Mouse (Mus musculus) limb, embryonic 10.5 days (tissue): ENCODE data around the gene Med26. TPM values are rescaled to one million over a fixed set of nuclear protein-coding genes. Genes with fewer than 3 reads are reported as not detected.

Experiments used
- DNase-seq: peaks from one replicate; pipeline ENCODE4 v3.0.0-alpha.2; 2017; ENCODE audit warnings: low spot score
- H3K27ac ChIP-seq: fragments of 300-500 bp; sonication (generic); 2 replicates; pipeline ENCODE4 v1.5.1; 2016; ENCODE audit warnings: mild to moderate bottlenecking
- H3K27me3 ChIP-seq: fragments of 300-500 bp; sonication (generic); 2 replicates; pipeline ENCODE4 v1.6.1; 2016; ENCODE audit warnings: low read depth, mild to moderate bottlenecking; ENCODE audit not compliant: poor library complexity, severe bottlenecking
- H3K36me3 ChIP-seq: fragments of 300-500 bp; sonication (generic); 2 replicates; pipeline ENCODE4 v1.6.1; 2016; ENCODE audit warnings: mild to moderate bottlenecking, moderate library complexity
- H3K4me1 ChIP-seq: fragments of 300-500 bp; sonication (generic); 2 replicates; pipeline ENCODE4 v1.6.1; 2016
- H3K4me3 ChIP-seq: fragments of 300-500 bp; sonication (generic); 2 replicates; pipeline ENCODE4 v1.5.1; 2016; ENCODE audit warnings: mild to moderate bottlenecking, moderate library complexity
- H3K9me3 ChIP-seq: fragments of 300-500 bp; sonication (generic); replicated peaks from 2 replicates; pipeline ENCODE4 v1.6.1; 2016; ENCODE audit warnings: mild to moderate bottlenecking
- WGBS: fragments of 180-500 bp; shearing (Covaris S2); methylation state at CpG from one replicate; pipeline ENCODE4 v1.1.7; 2016; 5-methylcytosine and 5-hydroxymethylcytosine counted together
- polyA plus RNA-seq: library from polyadenylated mRNA; unstranded; fragments of >200 nt; fragmentation: Nextera tagmentation; extraction: Ambion mirVana; gene quantifications from 2 replicates; pipeline ENCODE4 v1.2.1, GENCODE M21; 2016

Gene Med26
- polyA plus RNA-seq, 1 experiment from 2014 or later: 22.5 TPM

- peaks cover 6% of the 10 kb centered on the region for H3K4me1 ChIP-seq
- H3K36me3 ChIP-seq: peaks cover 20% of the 10 kb centered on the region
- H3K27me3 ChIP-seq: no peaks in the 10 kb centered on the region
These were observed 26.2 kb downstream of the Med26 start for GRCm38 (mm10) chr8:72521888-72522287.

GRCm38 (mm10) chr8:72517421-72517988 is 30.6 kb downstream of the Med26 start:
- WGBS: 90% methylated on average over 7 of the region's 7 CpGs
- H3K4me1 ChIP-seq: peaks cover 6% of the 10 kb centered on the region
- no peak overlapping the region for H3K27ac ChIP-seq
- H3K9me3 ChIP-seq: no peaks in the 10 kb centered on the region
- no peak overlapping the region for H3K4me3 ChIP-seq
- peaks cover 17% of the 10 kb centered on the region; the same call in 1 of the 2 replicates for H3K36me3 ChIP-seq
- H3K27me3 ChIP-seq: no peaks in the 10 kb centered on the region
- DNase-seq: no peak

More at GRCm38 (mm10) chr8:72521888-72522287, 26.2 kb downstream of the Med26 start:
- Histone ChIP-seq H3K9me3 (no peaks in the 10 kb centered on the region), H3K27ac (no peak overlapping the region), H3K4me3 (no peak overlapping the region)
- no peak for DNase-seq

GRCm38 (mm10) chr8:72513158-72513557 is 34.9 kb downstream of the Med26 start:
- Histone ChIP-seq H3K27ac (no peak overlapping the region), H3K4me1 (peaks cover 4% of the 10 kb centered on the region), H3K4me3 (no peak overlapping the region), H3K27me3 (no peaks in the 10 kb centered on the region), H3K9me3 (no peaks in the 10 kb centered on the region), H3K36me3 (peaks cover 17% of the 10 kb centered on the region; the same call in 1 of the 2 replicates)
- no peak for DNase-seq
- 93% methylated on average over 1 of the region's 1 CpGs for WGBS

- Histone ChIP-seq H3K4me3 (no peak overlapping the region), H3K27me3 (no peaks in the 10 kb centered on the region), H3K4me1 (no peaks in the 10 kb centered on the region), H3K27ac (no peak overlapping the region), H3K9me3 (no peaks in the 10 kb centered on the region), H3K36me3 (peaks cover 15% of the 10 kb centered on the region; the same call in 1 of the 2 replicates)
- DNase-seq: no peak
- WGBS: 93% methylated on average over 1 of the region's 1 CpGs
These were observed 35.4 kb downstream of the Med26 start for GRCm38 (mm10) chr8:72512648-72513047.

DNA sequence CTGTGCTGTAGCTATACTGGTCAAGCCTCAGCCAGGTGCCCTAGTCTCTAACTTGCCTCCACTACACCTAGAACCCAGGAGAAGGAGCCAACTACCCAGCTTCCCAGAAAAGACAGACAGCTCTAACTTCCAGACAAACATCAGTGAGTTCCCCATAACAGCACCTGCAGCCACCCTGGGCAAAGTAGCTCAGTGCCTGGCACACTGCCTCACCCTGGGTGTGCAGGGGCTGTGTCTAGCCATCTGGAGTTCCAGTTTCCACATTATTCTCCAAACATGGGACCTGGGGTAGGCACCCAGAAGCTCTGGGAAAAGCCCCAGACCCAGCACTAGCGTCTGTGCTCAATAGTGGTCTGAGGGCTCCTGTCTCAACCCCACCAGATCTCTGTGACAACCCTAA is 40.6 kb downstream of the Med26 start:
- Histone ChIP-seq H3K9me3 (no peaks in the 10 kb centered on the region), H3K4me3 (no peak overlapping the region), H3K4me1 (no peaks in the 10 kb centered on the region), H3K27ac (no peak overlapping the region), H3K36me3 (peaks cover 14% of the 10 kb centered on the region; the same call in 1 of the 2 replicates), H3K27me3 (no peaks in the 10 kb centered on the region)
- no peak for DNase-seq
- WGBS: 90% methylated on average over 1 of the region's 1 CpGs

- DNase-seq: no peak
- Histone ChIP-seq H3K4me3 (no peak overlapping the region), H3K4me1 (no peaks in the 10 kb centered on the region), H3K9me3 (no peaks in the 10 kb centered on the region), H3K27ac (no peak overlapping the region), H3K27me3 (no peaks in the 10 kb centered on the region), H3K36me3 (peaks cover 21% of the 10 kb centered on the region)
These were observed 43.3 kb downstream of the Med26 start for GRCm38 (mm10) chr8:72504637-72505314.

- no peak overlapping the region for H3K27ac ChIP-seq
- DNase-seq: no peak
- H3K4me1 ChIP-seq: no peaks in the 10 kb centered on the region
- H3K27me3 ChIP-seq: no peaks in the 10 kb centered on the region
- H3K4me3 ChIP-seq: no peak overlapping the region
- H3K36me3 ChIP-seq: peaks cover 25% of the 10 kb centered on the region
- no peaks in the 10 kb centered on the region for H3K9me3 ChIP-seq
These were observed 43.9 kb downstream of the Med26 start for GRCm38 (mm10) chr8:72504137-72504536.

GRCm38 (mm10) chr8:72500521-72500931 is 47.5 kb downstream of the Med26 start:
- WGBS: 97% methylated on average over 1 of the region's 1 CpGs
- Histone ChIP-seq H3K4me1 (no peaks in the 10 kb centered on the region), H3K4me3 (no peak overlapping the region), H3K27ac (no peak overlapping the region), H3K36me3 (peaks cover 58% of the 10 kb centered on the region), H3K9me3 (no peaks in the 10 kb centered on the region), H3K27me3 (no peaks in the 10 kb centered on the region)
- DNase-seq: no peak

DNA sequence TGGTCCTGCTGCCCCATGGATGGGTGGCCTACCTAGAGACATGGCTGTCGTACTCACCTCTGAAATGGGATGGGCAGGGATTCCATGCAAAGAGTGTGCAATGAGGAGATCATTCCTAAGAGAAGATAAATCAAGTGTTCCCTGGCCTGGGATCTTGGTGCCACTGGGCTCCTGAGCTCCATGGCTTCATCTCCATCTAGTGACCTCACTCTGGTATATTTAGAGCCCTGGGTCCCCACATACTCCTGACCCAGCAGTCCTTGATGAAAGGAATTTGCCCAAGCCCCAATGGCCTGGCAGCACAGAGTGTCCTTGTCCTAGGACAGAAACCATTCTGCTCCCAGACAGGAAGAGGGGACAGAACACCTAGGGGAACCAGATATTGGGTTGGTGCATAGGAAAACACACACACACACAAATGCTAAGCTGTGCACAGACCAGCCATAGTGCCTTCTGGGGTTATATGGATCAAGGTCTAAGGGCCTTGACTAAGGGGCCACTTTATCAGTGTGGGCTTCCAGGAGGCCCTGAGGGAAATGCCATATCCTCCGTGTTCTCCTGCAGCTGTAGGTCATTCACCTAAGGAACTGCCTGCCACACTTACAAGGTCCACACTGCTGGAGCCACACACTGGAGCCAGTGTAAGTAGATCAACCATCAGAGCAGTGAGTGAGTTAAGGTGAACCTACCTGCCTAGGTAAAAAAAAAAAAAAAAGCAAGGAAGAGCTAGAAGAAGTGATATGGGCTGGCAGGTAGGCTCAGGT is 48.4 kb downstream of the Med26 start:
- 88% methylated on average over 2 of the region's 2 CpGs for WGBS
- no peaks in the 10 kb centered on the region for H3K9me3 ChIP-seq
- no peaks in the 10 kb centered on the region for H3K4me1 ChIP-seq
- no peak overlapping the region for H3K4me3 ChIP-seq
- no peak for DNase-seq
- H3K36me3 ChIP-seq: peaks cover 66% of the 10 kb centered on the region
- no peak overlapping the region for H3K27ac ChIP-seq
- no peaks in the 10 kb centered on the region for H3K27me3 ChIP-seq

- peaks cover 70% of the 10 kb centered on the region for H3K36me3 ChIP-seq
- peaks cover 8% of the 10 kb centered on the region for H3K4me1 ChIP-seq
- no peak for DNase-seq
- H3K27me3 ChIP-seq: no peaks in the 10 kb centered on the region
- no peak overlapping the region for H3K27ac ChIP-seq
- H3K4me3 ChIP-seq: no peak overlapping the region
- no peaks in the 10 kb centered on the region for H3K9me3 ChIP-seq
- WGBS: 92% methylated on average over 4 of the region's 4 CpGs
These were observed 49.5 kb downstream of the Med26 start for GRCm38 (mm10) chr8:72498527-72498926.

DNA sequence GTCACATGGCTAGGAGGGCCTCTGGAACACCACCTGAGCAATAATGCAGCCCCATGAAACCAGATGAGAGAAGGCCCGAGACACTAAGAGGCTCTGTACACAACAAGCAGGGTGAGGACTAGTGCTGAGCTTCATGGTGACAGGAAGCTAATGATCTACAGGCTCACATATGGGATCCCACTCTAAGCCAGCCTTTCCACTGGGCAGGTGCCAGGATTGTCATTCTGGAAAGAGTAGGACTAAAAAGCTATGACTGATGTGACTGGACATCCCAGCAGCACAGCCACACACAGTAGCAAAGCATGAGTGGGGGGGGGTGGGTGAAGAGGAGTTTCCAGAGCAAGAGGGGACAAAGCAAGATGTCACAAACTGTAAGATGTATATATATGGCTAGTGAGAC is 50.2 kb downstream of the Med26 start:
- H3K9me3 ChIP-seq: no peaks in the 10 kb centered on the region
- no peak overlapping the region for H3K27ac ChIP-seq
- no peak overlapping the region for H3K4me3 ChIP-seq
- no peak for DNase-seq
- H3K4me1 ChIP-seq: peaks cover 12% of the 10 kb centered on the region
- 100% methylated on average over 1 of the region's 1 CpGs for WGBS
- peaks cover 67% of the 10 kb centered on the region for H3K36me3 ChIP-seq
- no peaks in the 10 kb centered on the region for H3K27me3 ChIP-seq

- no peak for DNase-seq
- WGBS: 92% methylated on average over 19 of the region's 19 CpGs
- no peak overlapping the region for H3K4me3 ChIP-seq
- H3K9me3 ChIP-seq: no peaks in the 10 kb centered on the region
- no peaks in the 10 kb centered on the region for H3K27me3 ChIP-seq
- peaks cover 59% of the 10 kb centered on the region for H3K36me3 ChIP-seq
- peaks cover 19% of the 10 kb centered on the region for H3K4me1 ChIP-seq
- no peak overlapping the region for H3K27ac ChIP-seq
These were observed 51.9 kb downstream of the Med26 start for GRCm38 (mm10) chr8:72496217-72496616.

DNA sequence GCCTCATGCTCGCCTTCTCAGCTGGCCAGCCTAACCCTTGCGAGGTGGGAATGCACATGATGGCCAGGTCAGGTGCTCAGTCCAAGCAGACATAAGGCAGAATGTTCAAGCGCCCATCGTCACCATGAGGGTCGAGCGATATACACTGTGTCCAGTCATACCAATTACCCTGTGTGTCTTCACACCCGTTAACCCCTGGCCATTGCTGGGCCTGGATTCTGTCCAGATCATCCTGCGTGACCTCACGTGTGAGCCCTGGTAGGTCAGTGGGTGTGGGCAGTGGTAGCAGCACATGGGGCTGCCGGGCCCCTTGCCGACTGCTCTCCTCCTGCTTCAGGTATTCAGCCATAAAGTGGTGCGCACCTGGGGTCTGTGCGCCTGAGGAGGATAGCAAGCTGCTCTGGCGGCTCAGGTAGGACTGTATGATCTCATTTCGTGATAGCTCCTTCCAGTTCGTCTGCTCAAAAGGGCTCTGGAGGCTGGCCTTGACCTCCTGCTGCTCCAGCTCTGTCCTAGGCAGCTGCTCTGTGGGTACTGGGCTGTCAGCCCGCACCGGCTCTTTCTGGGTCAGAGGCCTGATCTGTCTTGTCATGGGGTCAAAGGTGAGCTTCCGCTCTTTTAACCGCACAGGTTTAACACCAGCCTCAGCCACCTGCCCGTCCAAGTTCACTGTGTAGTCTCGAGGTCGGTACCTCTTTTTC is 52.5 kb downstream of the Med26 start:
- Histone ChIP-seq H3K36me3 (peaks cover 62% of the 10 kb centered on the region), H3K4me3 (no peak overlapping the region), H3K9me3 (no peaks in the 10 kb centered on the region), H3K27ac (no peak overlapping the region), H3K27me3 (no peaks in the 10 kb centered on the region), H3K4me1 (peaks cover 24% of the 10 kb centered on the region)
- no peak for DNase-seq
- WGBS: 91% methylated on average over 23 of the region's 23 CpGs
